Mouse (Mus musculus) layer of hippocampus, postnatal 36 days (tissue): ENCODE results near the gene Ear1. TPM values are rescaled to one million over a fixed set of nuclear protein-coding genes. Genes with fewer than 3 reads are reported as not detected.
"Not testable (repeated sequence)": the region's sequence is repeated elsewhere in the genome, so short reads cannot be mapped to it uniquely, and the experiment has no call there.

ENCODE experiments used
- DNase-seq, 2 experiments: peaks; one replicate each; pipeline ENCODE4 v3.0.0; 2022
- total RNA-seq, 2 experiments: library from RNA; stranded (reverse); gene quantifications; 2 replicates each; pipeline ENCODE4 v1.2.3; 2021

Ear1 gene
- total RNA-seq: not detected

DNA sequence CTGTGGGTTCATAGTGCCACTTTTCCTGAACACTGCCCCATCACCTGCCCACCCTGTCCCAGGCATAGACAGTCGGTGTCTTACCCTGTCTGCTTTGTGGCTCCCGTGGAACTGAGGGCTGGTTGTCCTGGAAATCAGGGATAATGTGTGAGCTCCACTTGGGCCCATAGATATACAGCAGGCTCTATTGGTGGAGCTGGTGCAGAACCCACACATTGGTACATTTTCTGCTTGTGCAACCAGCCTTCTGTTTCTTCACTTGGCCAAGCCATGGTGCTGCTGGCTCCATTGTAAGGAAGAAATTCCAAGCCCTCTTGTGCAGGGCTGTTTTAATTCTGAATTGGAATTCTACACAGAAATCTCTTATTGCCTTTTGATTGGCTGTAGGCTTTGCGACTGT is at the start of gene Ear1:
Gene Ear1 (minus strand): TSS at position 101 of the 400 bp plus-strand sequence.
- not testable (repeated sequence) for DNase-seq

DNA sequence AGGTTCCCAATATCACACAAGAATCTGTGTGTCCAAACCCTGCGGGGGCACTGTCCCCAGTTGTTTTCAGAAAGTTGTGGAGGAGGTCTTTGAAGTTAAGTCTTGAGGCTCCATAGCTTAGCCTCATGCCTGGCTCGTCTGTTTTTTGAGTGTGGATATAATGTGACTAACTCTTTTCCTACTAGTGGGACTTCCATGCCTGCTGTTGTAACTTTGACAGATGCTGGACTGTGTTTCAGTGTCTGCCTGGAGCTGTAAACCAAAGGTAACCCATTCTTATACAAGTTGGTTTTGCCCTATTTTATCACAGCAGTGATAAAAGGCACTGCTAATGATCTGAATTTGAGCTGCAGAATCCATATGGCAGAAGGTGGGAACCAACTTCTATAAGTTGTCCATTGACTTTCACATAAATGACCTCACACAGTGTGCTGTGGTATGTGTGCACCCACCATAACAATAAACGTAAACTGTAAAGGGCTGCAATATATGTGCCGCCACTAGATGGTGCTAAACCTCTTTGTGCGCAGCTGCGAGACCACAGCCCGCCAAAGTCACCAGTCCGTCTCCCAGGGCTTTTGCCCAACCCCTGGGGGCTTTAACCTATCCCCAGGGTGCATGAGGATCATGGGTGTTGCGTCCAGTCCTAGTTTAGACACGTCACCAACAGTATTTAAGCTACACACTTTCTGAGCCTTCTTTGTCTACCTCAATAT is 49.5 kb upstream of the Ear1 start, which contains the start of gene Gm8113:
Gene Gm8113 (plus strand): TSS at position 703 of the 716 bp plus-strand sequence.
- DNase-seq: peak; percentile 11 to 24

DNA sequence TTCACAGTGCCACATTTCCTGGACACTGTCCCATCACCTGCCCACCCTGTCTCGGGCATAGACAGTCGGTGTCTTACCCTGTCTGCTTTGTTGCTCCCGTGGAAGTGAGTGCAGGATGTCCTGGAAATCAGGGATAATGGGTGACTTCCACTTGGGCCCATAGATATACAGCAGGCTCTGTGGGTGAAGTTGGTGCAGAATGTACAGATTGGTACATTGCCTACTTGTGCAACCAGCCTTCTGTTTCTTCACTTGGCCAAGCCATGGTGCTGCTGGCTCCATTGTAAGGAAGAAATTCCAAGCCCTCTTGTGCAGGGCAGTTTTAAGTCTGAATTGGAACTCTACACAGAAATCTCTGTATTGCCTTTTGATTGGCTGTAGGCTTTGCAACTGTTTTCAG is 48.1 kb upstream of the Ear1 start, which contains the start of gene Ear10:
Gene Ear10 (minus strand): TSS at position 101 of the 400 bp plus-strand sequence.
- DNase-seq: not testable (repeated sequence)

DNA sequence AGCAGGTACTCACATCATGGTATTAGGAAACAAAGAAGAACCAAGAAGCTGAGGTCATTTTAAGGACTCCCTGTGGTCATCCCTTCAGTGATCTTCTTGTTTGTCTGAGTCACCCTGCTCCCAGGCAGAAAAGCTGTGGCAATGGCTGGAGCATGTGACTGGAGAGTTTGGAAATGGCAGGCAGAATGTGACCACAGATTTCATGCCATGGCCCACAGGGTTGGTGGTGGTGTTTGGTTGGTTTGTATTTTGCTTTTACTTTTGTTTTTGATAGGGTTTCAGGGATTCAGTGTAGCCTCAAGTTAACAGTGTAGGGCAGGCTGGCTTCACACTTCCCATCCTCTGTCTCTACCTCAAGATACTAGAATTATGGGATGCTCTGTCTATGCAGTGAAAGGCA is 42.9 kb upstream of the Ear1 start:
- DNase-seq: not testable (repeated sequence)

DNA sequence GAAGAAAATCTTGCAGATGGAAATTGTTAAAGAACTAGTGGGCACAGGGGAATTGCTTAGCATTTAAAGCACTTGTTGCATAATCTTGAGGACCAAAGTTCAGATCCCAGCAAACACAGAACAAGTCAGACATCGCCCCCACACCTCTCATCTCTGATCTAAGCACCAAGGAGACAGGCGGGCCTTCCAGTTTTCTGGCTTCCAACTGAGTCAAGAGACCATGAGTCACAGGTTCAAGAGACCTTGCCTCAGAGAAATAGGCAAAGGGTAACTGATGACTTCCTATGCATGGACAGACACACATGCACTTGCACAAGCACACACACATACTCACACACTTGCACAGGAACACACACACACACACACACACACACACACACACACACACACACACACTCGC is 23.3 kb upstream of the Ear1 start:
- DNase-seq: not testable (repeated sequence)

DNA sequence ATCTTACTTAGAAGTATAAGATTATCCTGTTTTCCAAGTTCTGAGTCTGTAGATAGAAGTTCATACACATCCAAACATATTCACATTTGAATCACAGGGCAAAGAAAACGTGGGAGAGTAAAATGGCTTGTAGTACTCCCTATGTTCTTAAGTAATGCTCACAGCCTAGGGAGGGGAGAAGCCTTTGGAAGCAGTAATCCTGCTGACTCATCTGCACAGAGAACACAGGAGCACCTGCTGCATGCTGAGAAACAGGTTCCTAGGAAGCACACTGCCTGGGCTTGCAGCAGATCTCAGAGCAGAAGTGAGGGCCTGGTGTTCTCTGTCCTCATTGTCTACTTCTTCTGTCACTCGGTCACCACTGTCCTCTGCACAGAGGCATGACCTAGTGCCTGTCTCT is 20.0 kb upstream of the Ear1 start:
- DNase-seq: not testable (repeated sequence)

DNA sequence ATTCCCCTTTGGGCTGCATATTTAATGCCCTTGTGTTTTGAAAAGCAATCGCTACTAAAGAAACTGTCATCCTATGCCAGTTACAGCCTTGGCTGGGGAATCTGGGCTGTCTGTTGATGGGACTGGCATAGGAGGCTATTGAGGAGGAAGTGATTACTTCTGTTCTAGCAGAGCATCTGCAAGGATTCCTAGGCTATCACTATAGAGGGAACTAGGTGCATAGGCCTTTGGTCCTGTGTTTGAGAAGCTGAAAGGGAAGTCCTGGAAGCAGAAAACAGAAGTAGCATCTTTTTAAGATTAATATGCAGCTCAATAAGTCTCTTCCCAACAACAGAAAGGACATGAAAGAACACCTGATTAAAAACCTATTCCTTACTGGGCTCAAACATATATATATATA is 16.0 kb upstream of the Ear1 start:
- DNase-seq: not testable (repeated sequence)

DNA sequence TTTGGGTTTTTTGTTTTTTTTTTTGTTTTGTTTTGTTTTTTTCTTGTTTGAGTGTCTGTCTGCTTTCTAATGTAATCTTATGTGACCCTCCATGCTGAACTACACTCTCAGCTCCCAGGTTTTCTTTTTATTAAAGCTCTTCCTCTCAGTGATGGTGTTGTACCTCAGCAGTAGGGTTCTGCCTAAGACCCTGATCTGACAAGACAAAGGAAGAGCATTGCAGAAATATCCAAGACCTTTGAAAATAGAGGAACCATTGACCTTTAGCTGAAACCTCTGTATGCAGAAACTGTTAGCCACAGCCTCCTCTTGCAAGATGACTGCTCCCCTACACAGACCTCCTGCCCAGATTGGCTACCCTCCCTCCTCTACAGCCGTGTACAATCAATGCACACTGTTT is 10.9 kb upstream of the Ear1 start:
- DNase-seq: not testable (repeated sequence)

DNA sequence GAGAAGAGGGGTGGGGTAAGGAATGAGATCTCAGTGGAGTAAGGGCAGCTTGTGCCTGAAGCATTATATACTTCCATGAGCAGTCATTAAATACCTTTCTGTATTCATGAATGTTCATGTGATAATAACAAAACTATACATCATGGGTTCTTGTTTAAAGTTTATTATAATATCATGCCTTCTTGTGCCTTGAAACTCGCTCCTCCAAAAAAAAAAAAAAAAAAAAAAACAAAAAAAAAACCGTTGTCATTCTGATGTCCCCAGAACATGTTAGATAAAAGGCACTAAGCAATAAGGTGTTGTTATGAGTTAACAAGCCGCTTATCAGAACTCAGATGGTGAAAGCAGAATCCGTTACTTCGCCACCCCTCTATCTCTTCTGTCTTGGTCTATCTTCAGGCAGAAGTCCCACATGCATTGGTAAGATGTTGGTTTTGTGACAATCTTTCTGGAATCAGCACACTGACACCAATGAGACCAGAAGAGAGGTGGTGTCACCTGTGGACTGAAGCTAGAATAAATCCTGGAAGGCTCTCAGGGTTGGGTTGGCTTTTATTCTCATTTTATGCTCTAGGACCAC is 4.7 kb upstream of the Ear1 start:
- DNase-seq: not testable (repeated sequence)

DNA sequence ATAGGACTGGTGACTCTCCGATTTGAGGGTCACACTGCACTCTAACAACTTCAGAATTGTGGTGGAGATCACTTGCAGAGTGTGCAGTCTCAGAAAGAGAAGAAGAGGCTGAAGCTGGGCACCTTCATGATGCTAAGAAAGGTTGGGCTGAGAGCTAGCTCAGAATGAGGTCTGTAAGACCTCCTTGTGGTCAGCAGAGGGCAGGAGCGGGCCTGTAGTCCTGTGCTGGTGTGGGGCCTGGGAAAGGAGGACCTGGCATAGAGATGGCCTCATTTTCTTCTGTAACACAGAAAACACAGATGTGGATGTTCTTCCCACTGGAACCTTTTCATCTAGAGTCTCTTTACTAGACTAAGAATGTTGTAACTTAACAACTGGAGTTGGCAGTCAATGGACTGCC is 2.5 kb upstream of the Ear1 start:
- not testable (repeated sequence) for DNase-seq

GRCm38 (mm10) chr14:43874862-43875261 is 455 bp downstream of the Ear1 start:
- DNase-seq: not testable (repeated sequence)

GRCm38 (mm10) chr14:43860522-43860921 is 14.8 kb downstream of the Ear1 start:
- peak; percentile 1 to 3 for DNase-seq

GRCm38 (mm10) chr14:43859465-43859864 is 15.9 kb downstream of the Ear1 start:
- DNase-seq: not testable (repeated sequence)

DNA sequence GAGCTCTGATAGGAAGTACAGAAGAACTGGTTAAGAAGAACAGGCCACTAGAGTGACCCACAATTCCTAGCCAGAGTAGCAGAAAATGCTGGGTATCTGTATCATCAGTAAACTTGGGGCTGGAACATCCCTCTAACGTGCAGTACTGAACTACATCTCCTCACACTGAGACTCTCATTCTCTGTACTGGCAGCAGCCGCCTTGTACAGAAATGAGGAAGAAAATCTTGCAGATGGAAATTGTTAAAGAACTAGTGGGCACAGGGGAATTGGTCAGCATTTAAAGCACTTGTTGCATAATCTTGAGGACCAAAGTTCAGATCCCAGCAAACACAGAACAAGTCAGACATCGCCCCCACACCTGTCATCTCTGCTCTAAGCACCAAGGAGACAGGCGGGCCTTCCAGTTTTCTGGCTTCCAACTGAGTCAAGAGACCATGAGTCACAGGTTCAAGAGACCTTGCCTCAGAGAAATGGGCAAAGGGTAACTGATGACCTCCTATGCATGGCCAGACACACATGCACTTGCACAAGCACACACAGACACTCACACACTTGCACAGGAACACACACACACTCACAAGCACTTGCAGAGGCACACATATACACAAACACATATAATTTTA is 31.3 kb downstream of the Ear1 start:
- not testable (repeated sequence) for DNase-seq

- not testable (repeated sequence) for DNase-seq
Measured at GRCm38 (mm10) chr14:43840976-43841375, 34.3 kb downstream of the Ear1 start.

- not testable (repeated sequence) for DNase-seq
Measured at GRCm38 (mm10) chr14:43835366-43835765, 40.0 kb downstream of the Ear1 start.

DNA sequence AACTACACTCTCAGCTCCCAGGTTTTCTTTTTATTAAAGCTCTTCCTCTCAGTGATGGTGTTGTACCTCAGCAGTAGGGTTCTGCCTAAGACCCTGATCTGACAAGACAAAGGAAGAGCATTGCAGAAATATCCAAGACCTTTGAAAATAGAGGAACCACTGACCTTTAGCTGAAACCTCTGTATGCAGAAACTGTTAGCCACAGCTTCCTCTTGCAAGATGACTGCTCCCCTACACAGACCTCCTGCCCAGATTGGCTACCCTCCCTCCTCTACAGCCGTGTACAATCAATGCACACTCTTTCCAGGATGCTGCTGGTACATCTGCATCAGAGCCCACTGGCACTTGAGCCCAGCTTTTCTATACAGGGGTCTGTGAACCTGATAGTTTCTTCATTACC is 44.9 kb downstream of the Ear1 start:
- DNase-seq: not testable (repeated sequence)

- DNase-seq: not testable (repeated sequence)
Measured at GRCm38 (mm10) chr14:43824176-43824575, 51.1 kb downstream of the Ear1 start.

- not testable (repeated sequence) for DNase-seq
Measured at GRCm38 (mm10) chr14:43821869-43822268, 53.4 kb downstream of the Ear1 start.

DNA sequence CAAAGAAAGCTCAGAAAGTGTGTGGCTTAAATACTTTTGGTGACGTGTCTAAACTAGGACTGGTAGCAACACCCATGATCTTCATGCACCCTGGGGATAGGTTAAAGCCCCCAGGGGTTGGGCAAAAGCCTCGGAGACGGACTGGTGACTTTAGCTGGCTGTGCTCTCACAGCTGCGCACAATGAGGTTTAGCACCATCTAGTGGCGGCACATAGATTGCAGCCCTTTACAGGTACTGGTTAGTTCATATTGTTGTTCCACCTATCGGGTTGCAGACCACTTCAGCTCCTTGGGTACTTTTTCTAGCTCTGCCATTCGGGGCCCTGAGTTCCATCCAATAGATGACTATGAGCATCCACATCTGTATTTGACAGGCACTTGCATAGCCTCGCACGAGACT is 62.9 kb downstream of the Ear1 start:
- DNase-seq: peak; percentile 14 to 25

DNA sequence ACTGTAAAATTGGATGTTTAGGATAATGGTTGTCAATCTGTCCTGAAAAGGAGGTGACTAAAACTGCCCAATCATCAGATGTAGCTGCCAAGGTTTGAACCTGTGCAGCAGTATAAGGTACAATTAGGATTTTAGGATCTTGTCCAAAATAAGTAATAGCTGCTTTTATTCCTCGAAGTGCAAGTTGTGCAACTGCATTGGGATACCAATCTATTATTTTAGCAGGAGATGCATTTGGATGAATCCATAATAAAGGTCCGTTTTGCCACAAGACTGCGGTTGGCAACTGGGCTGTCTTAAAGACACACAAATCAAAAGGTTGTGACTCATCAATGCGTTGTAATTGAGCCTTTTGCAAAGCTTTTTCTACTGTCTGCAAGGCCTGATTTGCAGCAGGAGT is 67.2 kb downstream of the Ear1 start:
- DNase-seq: not testable (repeated sequence)

- DNase-seq: not testable (repeated sequence)
Measured at GRCm38 (mm10) chr14:43804435-43804834, 70.9 kb downstream of the Ear1 start.

DNA sequence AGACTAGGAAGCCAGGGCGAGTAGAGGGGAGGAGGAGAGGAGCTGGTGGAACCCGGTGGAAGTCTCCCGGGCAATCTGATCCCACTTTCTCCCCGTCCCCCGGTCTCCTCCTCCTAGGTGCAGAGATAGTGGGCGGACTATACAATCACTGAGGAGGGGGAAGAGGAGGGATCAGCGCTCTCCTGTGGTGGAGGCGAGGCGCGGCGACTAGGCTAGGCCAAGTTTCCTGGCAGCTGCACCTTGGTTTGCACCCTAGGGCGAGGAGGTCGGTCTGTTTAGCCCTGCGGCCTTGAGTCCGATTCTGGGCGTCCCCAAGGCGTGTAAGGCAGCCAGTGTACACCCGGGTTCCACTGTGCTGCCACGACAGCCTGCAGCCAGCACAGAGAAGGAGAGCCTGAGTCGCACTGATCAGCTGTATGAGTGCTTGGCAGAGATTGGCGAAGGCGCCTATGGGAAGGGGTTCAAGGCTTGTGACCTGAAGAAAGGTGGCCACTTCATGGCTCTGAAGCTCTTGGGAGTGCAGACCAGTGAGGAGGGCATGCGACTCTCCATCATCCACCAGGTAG is 78.3 kb downstream of the Ear1 start:
- DNase-seq: not testable (repeated sequence)
